Mouse (Mus musculus) lung, adult 2 months (tissue): ENCODE results near the gene Akr1b8.

Experiments
- CTCF ChIP-seq: fragments of 200-500 bp; IDR thresholded peaks from 2 replicates; pipeline ENCODE4 v1.5.1; 2011; ENCODE audit warnings: mild to moderate bottlenecking, low read length, control low read depth; ENCODE audit not compliant: insufficient read depth
- POLR2A ChIP-seq: fragments of 200-500 bp; IDR thresholded peaks from 2 replicates; pipeline ENCODE4 v1.6.1; 2011; ENCODE audit warnings: low read depth, mild to moderate bottlenecking, control low read depth, low read length, borderline replicate concordance; ENCODE audit errors: extremely low read depth

- TF ChIP-seq CTCF: no peak
- no peak for TF ChIP-seq POLR2A
Observed at GRCm38 (mm10) chr6:34354354-34355348, 732 bp downstream of the Akr1b8 start.
